Mouse (Mus musculus) embryonic fibroblast, embryonic 13.5 days (primary cell): Measurements from ENCODE around the gene Crebrf.

Experiments
- CTCF ChIP-seq: IDR thresholded peaks from 2 replicates; pipeline ENCODE4 v1.5.1; 2011; ENCODE audit warnings: mild to moderate bottlenecking, control low read depth, low read length, moderate library complexity, borderline replicate concordance; ENCODE audit not compliant: insufficient read depth
- POLR2A ChIP-seq: IDR thresholded peaks from 2 replicates; pipeline ENCODE4 v1.6.1; 2011; ENCODE audit warnings: low read depth, mild to moderate bottlenecking, control low read depth, low read length, moderate library complexity

GRCm38 (mm10) chr17:26675845-26676244 lies 39.6 kb upstream of the Crebrf start:
- no peak for TF ChIP-seq CTCF
- TF ChIP-seq POLR2A = no peak
